Mouse (Mus musculus) erythroblast, embryonic 14.5 days (primary cell): ENCODE results near the gene Sept5.

Experiments
- GATA1 ChIP-seq: IDR thresholded peaks from 2 replicates; pipeline ENCODE4 v1.6.1; 2012; ENCODE audit warnings: low read length, inconsistent platforms, mixed read lengths
- TAL1 ChIP-seq: IDR thresholded peaks from 3 replicates; pipeline ENCODE4 v1.6.1; 2012; ENCODE audit warnings: low read length, inconsistent platforms, mixed read lengths

GRCm38 (mm10) chr16:18649126-18649525, 19.4 kb upstream of the Sept5 start:
- no peak for TF ChIP-seq GATA1
- TF ChIP-seq TAL1, result no peak
